Mouse (Mus musculus) C2C12 (cell line): Measurements from ENCODE around the gene Cnfn.

Source experiments
- CEBPB ChIP-seq: IDR thresholded peaks from one replicate; pipeline ENCODE4 v1.6.1; 2011; ENCODE audit warnings: low read depth, mild to moderate bottlenecking, control low read depth, moderate library complexity
- CTCF ChIP-seq: IDR thresholded peaks from one replicate; pipeline ENCODE4 v1.5.1; 2011; ENCODE audit not compliant: control insufficient read depth, insufficient read depth, insufficient read length
- FOSL1 ChIP-seq: IDR thresholded peaks from one replicate; pipeline ENCODE4 v1.8.0; 2011; ENCODE audit warnings: mild to moderate bottlenecking, low read length; ENCODE audit not compliant: poor library complexity, insufficient read depth, severe bottlenecking
- MAX ChIP-seq: IDR thresholded peaks from one replicate; pipeline ENCODE4 v1.6.1; 2011; ENCODE audit warnings: mild to moderate bottlenecking, control low read depth
- MYOD1 ChIP-seq: IDR thresholded peaks from one replicate; pipeline ENCODE4 v1.6.1; 2011; ENCODE audit warnings: low read depth; ENCODE audit not compliant: control insufficient read depth, insufficient read length
- MYOG ChIP-seq: IDR thresholded peaks from one replicate; pipeline ENCODE4 v1.6.1; 2011; ENCODE audit not compliant: control insufficient read depth, insufficient read length; ENCODE audit errors: extremely low read depth

DNA sequence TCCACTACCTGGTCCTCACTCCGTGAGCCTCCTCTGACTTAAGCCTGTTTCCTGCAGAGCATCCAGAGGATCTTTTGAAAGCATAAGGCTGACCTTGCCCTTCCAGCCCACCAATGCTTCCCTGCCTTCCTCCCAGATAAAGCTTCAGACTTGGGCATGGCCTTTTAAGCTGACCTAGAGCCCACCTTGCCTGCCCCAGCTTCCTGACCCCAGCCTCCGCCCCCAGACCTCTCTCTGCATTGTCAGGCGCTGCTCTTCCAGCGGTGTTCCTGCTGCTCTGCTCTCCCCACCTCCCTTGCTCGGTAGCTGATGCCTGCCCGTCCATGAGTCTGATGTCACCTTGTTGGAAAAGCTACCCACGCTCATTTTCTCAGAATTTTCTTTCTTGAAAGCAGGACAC is 23.3 kb upstream of the Cnfn start:
- TF ChIP-seq CTCF, result no peak
- no peak for TF ChIP-seq MYOD1
- no peak for TF ChIP-seq CEBPB
- TF ChIP-seq MYOG, result no peak
- TF ChIP-seq FOSL1, result no peak
- TF ChIP-seq MAX, result no peak
